Mouse (Mus musculus) layer of hippocampus, adult 18-20 months (tissue): ENCODE data around the gene Pde7b. TPM values are rescaled to one million over a fixed set of nuclear protein-coding genes. Genes with fewer than 3 reads are reported as not detected.
"Not testable (repeated sequence)": the region's sequence is repeated elsewhere in the genome, so short reads cannot be mapped to it uniquely, and the experiment has no call there.

Experiments used
- DNase-seq, 2 experiments: peaks; one replicate each; pipeline ENCODE4 v3.0.0; 2022; ENCODE audit warnings: low spot score in 2 of 2
- total RNA-seq, 2 experiments: library from RNA; stranded (reverse); gene quantifications; 2 replicates each; pipeline ENCODE4 v1.2.3; 2021

Gene Pde7b
- total RNA-seq, 2 experiments from 2014 or later, result 21.2 to 27.0 TPM

DNA sequence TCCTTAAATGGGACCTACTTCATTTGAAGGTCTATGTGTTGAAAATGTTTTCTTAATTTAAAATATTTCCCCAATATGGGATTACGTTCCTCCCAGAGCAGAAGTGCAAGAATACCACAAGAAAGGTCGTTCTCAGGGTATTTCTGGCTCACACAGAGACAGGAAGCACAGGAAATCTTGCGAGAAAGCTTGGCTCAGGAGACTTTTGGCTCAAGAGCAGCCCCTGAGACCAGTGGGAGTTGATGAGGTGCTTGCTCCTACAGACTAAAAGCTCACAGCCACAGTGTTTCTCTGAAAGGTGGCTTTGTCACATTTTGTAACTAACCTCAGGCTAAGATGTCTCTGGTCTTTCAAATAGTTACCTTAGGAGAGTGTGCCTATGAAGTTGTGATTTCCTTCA is 174.1 kb downstream of the Pde7b start:
- DNase-seq, result no peak

DNA sequence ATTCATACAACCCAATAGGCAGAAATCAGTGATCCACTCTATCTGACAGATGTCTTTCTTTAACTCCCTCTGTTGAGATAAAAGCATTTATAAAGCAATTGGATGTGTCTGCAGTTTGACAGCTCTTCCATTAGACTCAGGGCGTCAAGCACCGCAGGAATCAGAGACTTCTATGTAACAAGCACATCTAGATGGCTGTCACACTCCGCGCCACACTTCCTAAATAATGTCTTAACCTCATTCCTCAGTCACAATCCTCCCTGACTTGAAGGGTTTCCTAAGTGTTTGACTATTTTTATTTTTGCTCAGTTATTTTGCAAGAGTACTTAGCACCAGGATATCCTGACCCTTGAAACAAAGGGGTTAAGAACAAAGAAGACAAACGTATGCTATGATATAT is 174.7 kb downstream of the Pde7b start:
- no peak for DNase-seq

DNA sequence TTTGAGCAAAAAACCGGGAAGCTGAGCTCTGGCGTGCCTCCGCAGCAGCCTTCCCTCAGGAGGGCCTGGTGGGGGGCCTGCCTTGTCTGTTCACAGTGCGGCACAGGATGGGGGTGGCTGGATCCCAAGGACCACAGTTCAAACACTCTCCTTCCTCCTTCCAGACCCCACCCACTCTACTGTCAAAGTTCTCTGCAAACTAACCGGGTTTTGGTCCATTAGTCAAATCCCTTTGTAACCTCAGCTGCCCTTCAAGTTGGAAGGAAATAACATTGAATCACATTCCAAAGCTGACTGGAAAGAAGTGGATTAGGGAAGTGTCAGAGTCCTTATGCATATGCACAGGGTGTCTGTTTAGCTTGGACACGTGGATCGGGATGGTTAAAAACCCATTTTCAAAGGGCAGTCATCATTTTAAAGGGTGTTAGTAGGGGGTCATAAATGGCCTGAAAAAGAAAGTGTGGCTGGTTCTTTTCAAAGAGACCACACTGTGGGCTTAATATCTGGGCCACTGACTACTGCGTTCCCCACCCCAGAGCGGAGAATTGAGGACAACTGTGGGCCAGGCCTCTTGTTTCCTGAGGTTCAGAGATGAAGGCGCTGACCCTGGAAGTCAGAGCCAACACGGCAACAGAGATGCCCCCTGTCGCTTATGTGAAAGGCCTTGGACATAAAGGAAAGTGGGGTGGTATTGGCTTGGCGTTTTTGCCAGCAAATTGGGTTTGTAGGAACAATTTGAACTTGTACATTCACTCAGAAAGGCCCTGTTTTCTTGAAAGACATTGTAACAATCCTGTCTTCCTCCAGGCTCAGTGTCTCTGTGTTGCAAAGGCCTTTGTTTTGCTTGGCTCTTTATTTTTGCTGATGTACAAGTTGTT is 175.8 kb downstream of the Pde7b start:
- no peak for DNase-seq

GRCm38 (mm10) chr10:20547951-20548551 is 176.8 kb downstream of the Pde7b start:
- peak; percentile 27 to 48 for DNase-seq

GRCm38 (mm10) chr10:20543121-20543520 is 181.8 kb downstream of the Pde7b start:
- DNase-seq, result no peak

GRCm38 (mm10) chr10:20533811-20534210 is 191.1 kb downstream of the Pde7b start:
- no peak for DNase-seq

DNA sequence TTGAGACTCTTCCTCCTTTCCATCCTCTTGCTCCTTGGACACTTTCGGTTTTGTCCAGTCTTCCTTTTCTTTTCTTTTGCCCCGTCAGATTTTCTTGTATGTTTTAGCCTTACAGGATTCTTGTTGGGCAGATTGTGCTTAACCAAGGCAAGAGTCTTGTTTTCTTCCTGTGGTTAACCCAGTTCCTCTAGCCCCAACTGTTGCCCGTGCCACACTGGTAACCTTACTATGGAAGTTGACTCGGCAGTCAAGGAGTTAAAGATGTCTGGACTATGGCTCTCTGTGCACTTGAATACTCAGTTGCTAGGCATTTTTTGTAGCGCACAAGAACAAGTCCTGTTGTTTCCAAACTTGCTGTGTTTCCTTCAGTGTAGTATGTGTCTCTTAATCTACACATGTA is 193.0 kb downstream of the Pde7b start:
- DNase-seq, result no peak

- no peak for DNase-seq
Observed at GRCm38 (mm10) chr10:20528544-20529411, 196.1 kb downstream of the Pde7b start.

GRCm38 (mm10) chr10:20527737-20528136 is 197.1 kb downstream of the Pde7b start:
- no peak for DNase-seq

GRCm38 (mm10) chr10:20518529-20518889 is 206.4 kb downstream of the Pde7b start:
- no peak for DNase-seq

DNA sequence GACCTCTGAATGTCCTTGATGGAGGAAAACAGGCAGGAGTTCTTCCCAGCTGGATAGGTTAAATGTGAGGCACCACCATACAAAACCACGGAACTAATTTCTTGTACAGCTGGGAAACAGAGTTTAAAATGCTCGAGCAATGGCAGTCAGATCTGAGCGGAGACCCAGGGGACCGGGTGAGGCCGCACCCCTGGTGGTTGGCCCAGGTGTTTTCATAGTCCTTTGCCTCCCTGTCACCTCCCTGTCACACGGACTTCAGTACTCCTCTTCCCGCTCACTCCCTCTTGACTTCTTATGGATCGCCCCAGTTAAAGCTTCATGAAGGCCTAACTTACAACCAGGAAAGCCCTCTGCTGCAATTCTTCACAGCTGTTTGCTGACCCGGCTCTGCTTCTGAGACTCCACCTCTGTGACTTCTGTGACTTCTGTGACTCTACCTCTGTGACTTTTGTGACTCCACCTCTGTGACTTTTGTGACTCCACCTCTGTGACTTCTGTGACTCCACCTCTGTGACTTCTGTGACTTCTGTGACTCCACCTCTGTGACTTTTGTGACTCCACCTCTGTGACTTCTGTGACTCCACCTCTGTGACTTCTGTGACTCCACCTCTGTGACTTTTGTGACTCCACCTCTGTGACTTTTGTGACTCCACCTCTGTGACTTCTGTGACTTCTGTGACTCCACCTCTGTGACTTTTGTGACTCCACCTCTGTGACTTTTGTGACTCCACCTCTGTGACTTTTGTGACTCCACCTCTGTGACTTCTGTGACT is 206.9 kb downstream of the Pde7b start:
- not testable (repeated sequence) for DNase-seq

- DNase-seq, result no peak
Observed at GRCm38 (mm10) chr10:20513891-20514290, 211.0 kb downstream of the Pde7b start.

DNA sequence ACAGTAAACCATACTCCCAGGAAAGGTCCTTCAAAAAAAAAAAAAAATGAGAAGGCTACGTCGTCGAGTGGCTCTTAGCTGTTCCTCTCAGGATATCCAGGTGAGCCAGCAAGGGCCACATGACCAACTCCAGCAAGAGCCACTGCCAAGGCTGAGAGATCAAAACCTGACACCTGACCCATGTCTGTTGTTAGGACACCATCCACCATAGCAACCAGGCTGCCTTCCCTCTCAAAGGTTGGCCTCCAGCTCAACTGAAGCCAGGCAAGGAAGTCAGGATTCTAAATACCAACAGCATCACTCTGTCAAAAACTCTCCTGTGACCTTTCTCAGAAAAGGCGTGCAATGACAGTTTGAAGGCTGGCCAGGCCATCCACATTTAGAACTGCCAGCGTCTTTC is 211.4 kb downstream of the Pde7b start:
- DNase-seq, result no peak

DNA sequence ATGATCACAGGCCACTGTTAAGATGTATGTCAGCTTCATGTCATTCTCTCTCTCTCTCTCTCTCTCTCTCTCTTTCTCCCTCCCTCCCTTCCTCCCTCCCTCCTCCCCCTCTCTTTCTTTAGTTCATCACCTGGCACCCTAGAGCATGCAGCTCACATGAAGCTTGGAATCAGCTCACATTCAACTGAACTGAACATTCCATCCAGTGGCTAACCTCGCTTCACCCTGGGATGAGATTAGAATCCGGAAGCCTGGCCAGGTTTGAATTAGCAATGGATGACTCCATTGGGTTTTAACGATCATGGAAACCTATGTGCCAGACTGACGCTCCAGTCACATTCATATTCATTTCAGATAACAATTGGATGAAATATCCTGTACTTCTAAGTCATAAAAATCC is 215.1 kb downstream of the Pde7b start:
- DNase-seq, result no peak

DNA sequence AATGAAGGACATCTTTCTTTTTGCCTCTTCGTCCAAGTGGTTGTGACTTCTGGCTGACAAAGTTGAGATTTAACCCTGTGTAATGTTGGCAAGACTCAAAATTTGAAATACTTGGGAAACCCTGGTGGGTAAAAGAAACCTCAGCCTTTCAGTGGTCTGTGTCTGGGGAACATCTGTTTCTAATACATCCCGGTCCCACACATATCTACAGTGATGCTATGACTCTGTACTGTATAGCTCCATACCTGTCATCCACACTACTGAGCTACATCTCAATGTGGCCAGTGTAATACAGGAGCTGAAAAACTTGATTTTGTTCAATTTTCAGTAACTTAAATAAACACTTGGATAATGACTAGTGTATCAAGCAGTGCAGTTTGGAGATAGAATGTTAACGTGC is 216.4 kb downstream of the Pde7b start:
- DNase-seq, result no peak

GRCm38 (mm10) chr10:20507732-20508412 is 217.0 kb downstream of the Pde7b start:
- no peak for DNase-seq

DNA sequence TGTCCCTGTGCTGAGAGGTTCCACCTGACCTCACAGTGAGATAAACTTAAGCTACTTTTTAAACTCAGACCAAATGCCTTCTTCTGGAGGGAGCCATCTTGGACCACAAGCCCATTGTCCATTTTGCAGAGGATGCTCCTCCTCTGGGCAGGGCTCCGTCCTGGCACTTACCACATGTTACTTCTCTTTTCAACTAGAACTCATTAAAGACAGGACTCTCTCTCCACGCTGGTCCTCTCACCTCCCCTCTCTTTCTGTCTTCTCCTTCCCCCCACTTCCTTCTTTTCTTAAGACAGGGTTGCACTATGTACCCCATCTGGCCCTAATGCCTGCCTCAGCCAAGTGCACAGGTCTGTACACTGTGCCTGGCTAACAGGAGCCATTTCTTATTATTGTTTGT is 217.8 kb downstream of the Pde7b start:
- DNase-seq, result no peak

GRCm38 (mm10) chr10:20505454-20505853 is 219.4 kb downstream of the Pde7b start:
- DNase-seq, result no peak

- DNase-seq, result no peak
Observed at GRCm38 (mm10) chr10:20504800-20505199, 220.1 kb downstream of the Pde7b start.

GRCm38 (mm10) chr10:20503265-20504025 is 221.4 kb downstream of the Pde7b start:
- no peak for DNase-seq
